Mouse (Mus musculus): Measurements from ENCODE around the gene Pgbd5.

DNA sequence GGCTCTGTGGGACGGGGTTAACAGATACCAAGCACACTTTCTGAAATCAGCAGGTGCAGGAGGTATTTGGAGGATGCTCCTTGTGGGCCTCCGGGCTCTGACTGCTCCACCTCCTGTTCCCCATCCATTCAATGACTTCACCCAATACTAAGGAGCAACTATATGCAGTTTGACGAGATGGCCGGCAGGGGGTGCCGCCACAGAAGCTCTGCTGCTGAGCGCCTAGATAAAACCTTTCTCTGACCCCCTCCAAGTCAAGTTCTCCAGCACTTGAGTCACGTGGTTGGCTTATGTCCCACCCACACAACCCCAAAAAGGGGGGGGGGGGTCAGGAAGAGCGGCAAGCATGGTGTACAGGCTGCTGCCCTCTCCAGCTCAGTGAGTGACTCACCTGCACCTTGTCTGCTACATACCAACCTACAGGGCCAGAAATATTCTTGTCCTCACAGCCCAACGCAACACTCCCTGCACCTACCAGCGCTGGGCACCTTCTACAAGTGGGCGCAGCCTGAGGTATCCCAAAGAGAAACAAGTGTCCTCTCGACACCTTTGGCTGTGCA, 40.5 kb downstream of the Pgbd5 start:
- TF ChIP-seq MYOG (IDR thresholded peaks at IDR 0.05; ENCODE audit: control insufficient read depth in 1 of 3, insufficient read depth in 1 of 3, insufficient read length in 2 of 3, low read depth in 2 of 3) (no peak), MAX (IDR thresholded peaks at IDR 0.05; ENCODE audit: low read depth) (no peak), MYOD1 (IDR thresholded peaks at IDR 0.05; ENCODE audit: control insufficient read depth in 1 of 3, insufficient read length in 2 of 3, low read depth in 2 of 3) (no peak), POLR2A (IDR thresholded peaks at IDR 0.05; ENCODE audit: insufficient read length, low read depth) (no peak), POLR2AphosphoS2 (IDR thresholded peaks at IDR 0.05; ENCODE audit: insufficient read length, low read depth) (no peak), USF1 (IDR thresholded peaks at IDR 0.05; ENCODE audit: low read depth) (no peak), TCF3 (IDR thresholded peaks at IDR 0.05; ENCODE audit: insufficient read length, low read depth) (no peak), CEBPB (IDR thresholded peaks at IDR 0.05; ENCODE audit: insufficient read depth, poor library complexity, severe bottlenecking) (no peak), REST (IDR thresholded peaks at IDR 0.05; ENCODE audit: insufficient read depth, insufficient read length) (no peak)

Data from myocyte (in vitro differentiated cells).